Mouse (Mus musculus) testis, adult 2 months (tissue): ENCODE measurements around the gene Ahr.

Experiments used
- CTCF ChIP-seq: fragments of 200-500 bp; IDR thresholded peaks from 2 replicates; pipeline ENCODE4 v1.5.1; 2012; ENCODE audit warnings: low read depth, mild to moderate bottlenecking, inconsistent platforms, low read length, moderate library complexity; ENCODE audit not compliant: control insufficient read depth, insufficient read depth, insufficient replicate concordance
- POLR2A ChIP-seq: fragments of 200-500 bp; IDR thresholded peaks from 2 replicates; pipeline ENCODE4 v1.6.1; 2012; ENCODE audit warnings: low read depth, mild to moderate bottlenecking, inconsistent platforms, low read length, moderate library complexity; ENCODE audit not compliant: control insufficient read depth

- TF ChIP-seq POLR2A (no peak), CTCF (no peak)
Observed at GRCm38 (mm10) chr12:35501476-35501875, 33.4 kb downstream of the Ahr start.
